Mouse (Mus musculus) embryonic stem cell, embryonic (primary cell): ENCODE measurements at regions not wholly inside any gene's neighbourhood (a gene's known extent, or its start where the extent isn't known, plus 50 kb on each side); places are given as distances from the start of the nearest gene placed in this dataset.
"Not testable (repeated sequence)": the region's sequence is repeated elsewhere in the genome, so short reads cannot be mapped to it uniquely, and the experiment has no call there.

ENCODE experiments used
- CTCF ChIA-PET, 4 experiments: fragments of 300-600 bp in 2 of 4; fragments of 350-600 bp in 2 of 4; sonication (Branson Sonifier 250); formaldehyde crosslinking; loops; one replicate each; lab custom pipeline; 2022; ENCODE audit warnings: inconsistent platforms in 2 of 4; lab: Charles Lee
- POLR2A ChIA-PET, 4 experiments: fragments of 300-600 bp in 2 of 4; fragments of 350-600 bp in 2 of 4; sonication (Branson Sonifier 250); formaldehyde crosslinking; loops; one replicate each; lab custom pipeline; 2022; ENCODE audit warnings: antibody characterized with exemption in 4 of 4, inconsistent platforms in 1 of 4; lab: Charles Lee

DNA sequence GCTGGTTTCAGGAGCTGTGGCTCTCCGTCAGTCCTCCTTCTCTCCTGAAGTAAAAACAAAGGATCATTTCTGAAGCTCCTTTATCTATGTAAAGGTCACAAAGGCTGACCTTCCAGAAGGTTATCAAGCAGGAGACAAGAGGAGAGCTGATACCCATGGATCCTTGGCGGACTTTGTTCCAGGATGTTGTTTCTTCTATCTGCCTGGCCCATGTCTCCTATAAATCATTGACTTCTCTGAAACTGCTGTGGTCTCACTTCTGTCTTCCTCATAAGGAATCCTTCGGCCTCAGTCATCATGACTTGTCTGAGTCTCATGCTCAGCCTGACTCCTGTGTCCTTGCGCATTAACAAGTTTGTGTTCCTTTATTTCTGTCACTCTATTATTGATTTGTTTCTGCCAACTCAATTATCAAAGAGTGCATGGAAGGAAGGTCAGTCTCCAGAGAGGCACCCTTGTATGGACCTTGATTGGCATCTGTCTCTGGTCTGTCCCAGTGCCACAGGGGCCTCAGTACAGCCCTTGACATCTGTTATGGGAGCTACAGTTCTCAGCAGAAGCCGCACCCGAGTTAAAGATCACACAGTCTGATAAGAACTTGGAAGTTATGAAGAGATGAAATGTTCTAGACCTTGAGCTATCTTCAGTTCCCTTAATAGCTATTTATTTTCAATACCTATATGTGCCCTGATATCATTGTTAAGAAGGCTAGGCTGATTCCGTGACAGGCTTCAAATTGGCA, 53.2 kb upstream of the Dazl start:
- POLR2A ChIA-PET = no interaction called here
- CTCF ChIA-PET = no interaction called here

- CTCF ChIA-PET, POLR2A ChIA-PET: not testable (repeated sequence)
Measured at GRCm38 (mm10) chr17:50353818-50354217, 60.4 kb upstream of the Dazl start.

DNA sequence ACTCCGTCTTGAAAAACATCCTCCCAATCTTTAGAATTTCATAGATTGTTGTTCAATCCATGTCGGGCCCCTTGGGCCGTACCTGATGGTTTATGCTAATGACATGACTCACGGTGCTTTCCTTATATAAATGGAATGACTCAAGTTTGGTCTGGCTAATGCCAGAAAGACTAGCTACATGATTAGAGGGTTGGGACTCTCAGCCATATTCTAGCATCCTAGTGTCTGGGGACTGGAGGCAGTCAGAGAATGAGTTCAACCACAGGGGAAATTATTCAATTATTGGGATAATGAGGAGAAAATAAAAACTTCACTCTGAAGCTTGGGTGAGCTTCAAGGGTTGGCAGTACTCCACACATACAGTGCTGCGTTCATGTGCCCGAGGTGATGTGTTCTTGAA, 60.9 kb upstream of the Dazl start:
- CTCF ChIA-PET = no interaction called here
- POLR2A ChIA-PET = no interaction called here

GRCm38 (mm10) chr17:50361657-50362233, 68.3 kb upstream of the Dazl start:
- CTCF ChIA-PET = no interaction called here
- POLR2A ChIA-PET = interaction anchor here in 1 of 4 experiments (0.7 kb wide), 1 partner anchor 70 kb away, joined by 4 read pairs; no protein-coding TSS in a partner anchor

DNA sequence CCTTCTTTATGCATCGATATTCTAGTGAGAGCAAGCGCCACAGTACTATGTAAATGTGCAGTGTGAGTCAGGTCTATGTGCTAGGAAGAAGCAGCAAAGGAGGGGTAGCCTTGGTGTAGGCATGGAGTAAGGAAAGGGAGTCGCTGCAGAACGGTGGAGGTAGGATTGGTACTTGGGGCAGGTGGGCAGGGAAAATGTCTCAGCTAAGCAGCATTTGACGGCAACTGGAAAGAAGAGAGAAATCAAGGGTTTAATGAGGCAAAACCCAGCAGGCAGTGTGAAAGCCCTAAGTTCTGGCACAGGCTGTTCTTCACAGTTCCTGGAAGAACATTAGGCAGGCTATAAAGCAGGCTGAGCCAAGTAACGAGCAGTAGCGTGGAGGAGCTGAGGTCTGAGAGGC, 72.0 kb upstream of the Dazl start:
- POLR2A ChIA-PET = interaction anchor here in 1 of 4 experiments (0.6 kb wide), 1 partner anchor 12 kb away, joined by 3 read pairs; no protein-coding TSS in a partner anchor
- CTCF ChIA-PET = interaction anchor here in 1 of 4 experiments (0.6 kb wide), 1 partner anchor 128 kb away, joined by 4 read pairs; no protein-coding TSS in a partner anchor

DNA sequence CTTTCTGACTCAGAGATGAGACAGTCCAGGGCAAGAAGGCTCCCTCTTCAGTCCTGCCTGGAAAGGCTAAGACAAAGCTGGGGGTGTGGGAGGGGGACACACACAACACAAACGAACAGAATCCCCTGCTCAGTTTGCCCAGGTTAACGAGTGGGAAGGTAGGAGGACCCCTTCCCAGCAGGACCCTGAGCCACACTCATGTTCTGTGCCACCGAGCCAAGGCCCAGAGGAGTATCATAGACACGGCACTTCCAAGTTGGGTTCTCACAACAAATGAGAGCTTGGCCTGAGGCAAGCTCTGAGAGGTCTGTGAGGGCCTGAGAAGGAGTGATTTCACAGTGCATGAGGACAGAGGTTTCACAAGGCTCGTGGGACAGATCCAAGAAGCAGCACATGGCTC, 72.7 kb upstream of the Dazl start:
- CTCF ChIA-PET = no interaction called here

DNA sequence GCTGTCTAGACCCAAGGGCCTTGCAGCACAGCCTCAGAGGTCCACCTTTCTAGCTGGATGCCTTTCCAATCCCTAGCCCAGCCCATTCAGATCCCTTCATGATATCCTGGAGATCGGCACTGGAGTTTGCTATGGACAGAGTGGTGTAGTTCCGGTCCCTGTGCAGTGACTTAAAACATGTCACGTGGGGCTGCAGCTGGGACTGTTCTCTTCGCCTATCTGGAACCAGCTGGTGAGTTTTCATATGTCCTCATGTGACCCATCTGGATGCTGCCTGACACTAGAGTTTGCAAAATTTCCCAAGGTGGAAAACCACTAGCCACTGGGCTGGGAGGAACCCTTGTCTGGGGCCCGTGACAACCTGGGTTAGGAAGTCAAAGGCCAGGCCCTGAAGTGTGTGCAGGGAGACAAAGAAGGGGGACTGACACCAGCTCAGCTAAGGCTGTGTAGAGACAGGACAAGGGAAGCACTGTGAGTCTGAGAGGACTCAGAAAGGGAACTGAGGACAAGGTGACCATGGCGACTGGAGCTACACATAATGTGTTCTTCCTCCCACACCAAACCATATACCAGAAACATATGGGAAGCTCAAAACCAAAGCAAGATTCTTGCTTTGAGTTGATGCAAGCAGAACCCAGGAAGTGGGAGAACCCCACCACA, 75.9 kb upstream of the Dazl start:
- ChIA-PET POLR2A (interaction anchor here in 1 of 4 experiments (0.5 kb wide), 1 partner anchor 1533 kb away, joined by 3 read pairs; no protein-coding TSS in a partner anchor), CTCF (no interaction called here)

More for the DNA sequence above, 72.7 kb upstream of the Dazl start:
- POLR2A ChIA-PET = no interaction called here

- ChIA-PET POLR2A (interaction anchor here in 1 of 4 experiments (0.6 kb wide), 1 partner anchor 50 kb away, joined by 4 read pairs; no protein-coding TSS in a partner anchor), CTCF (no interaction called here)
Measured at GRCm38 (mm10) chr17:50370484-50370883, 77.0 kb upstream of the Dazl start.

DNA sequence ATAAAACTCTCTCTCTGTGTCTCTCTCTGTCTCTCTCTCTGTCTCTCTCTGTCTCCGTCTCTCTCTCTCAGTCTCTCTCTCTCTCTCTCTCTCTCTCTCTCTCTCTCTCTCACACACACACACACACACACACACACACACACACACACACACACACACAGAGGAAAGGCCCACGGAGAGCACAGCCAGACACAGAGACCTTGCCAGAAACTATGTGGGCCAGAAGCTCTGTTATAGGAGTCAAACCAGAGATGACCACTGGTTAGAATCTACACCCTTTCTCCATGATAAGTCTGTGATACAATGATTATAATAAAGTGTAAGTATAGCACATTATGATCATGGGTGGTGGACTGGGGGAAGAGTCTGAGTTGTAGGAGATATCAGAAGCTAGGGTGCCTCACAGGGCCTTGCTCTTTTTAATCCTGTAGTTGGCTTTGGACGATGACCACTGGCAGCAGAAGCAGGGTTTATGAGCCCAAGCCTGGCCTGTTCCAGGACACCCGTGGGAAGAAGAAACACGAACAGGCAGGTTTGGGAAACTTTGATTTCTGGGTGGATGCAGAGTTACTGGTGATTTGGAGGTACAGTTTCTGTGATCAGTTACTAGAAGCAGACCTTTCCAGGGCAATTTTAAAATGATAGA, 80.2 kb upstream of the Dazl start:
- ChIA-PET POLR2A (no interaction called here), CTCF (no interaction called here)

GRCm38 (mm10) chr17:50375465-50375864, 82.0 kb upstream of the Dazl start:
- ChIA-PET CTCF (no interaction called here), POLR2A (interaction anchor here in 1 of 4 experiments (0.6 to 0.7 kb wide), 2 partner anchors 276 to 1321 kb away, joined by 3 to 4 read pairs; no protein-coding TSS in a partner anchor)

DNA sequence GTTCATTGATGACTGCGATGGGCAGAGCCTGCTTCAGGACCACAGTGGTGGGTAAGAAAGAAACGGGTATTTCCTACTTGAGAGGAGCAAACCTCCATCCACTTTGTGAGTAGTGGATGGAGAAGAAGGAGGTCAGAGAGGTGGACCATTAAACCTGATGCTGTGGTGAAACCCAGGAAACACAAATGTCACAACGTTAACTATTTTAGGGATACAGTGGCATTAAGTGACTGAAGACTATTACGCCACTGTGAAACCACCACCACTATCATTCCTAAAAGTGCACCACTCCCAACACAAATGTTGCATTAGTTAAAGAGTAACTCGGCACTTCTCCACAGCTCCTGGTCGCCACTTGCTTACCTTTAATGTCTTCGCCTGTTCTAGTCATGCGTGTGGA, 83.3 kb upstream of the Dazl start:
- POLR2A ChIA-PET = interaction anchor here in 1 of 4 experiments (0.6 kb wide), 1 partner anchor 1704 kb away, joined by 3 read pairs; no protein-coding TSS in a partner anchor
- CTCF ChIA-PET = no interaction called here

DNA sequence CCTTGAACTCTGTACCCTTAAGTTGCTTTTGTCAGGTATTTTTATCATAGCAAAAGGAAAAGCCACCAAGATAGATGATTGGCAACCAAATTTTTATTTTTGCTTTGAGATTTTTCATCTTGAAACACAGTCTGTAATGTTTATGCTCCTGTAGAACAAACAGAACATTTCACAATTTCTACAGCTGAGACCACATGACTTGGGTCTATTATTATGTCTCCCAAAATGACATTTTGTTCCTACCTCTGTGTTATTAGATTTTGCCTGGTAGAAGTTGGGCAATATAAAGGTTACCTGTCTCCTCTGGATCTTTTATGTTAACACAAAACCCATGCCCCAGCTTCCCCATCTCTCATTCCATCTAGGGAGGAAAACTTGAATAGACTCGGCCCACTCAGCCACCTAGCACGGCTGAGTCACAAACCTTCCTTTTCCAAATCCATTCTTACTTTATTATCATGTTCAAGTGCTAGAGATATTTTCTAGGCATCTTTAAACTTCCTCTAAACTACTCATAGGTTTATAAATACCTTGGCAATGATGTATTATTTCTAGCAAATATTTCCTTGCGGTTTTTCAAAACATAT, 84.8 kb upstream of the Dazl start:
- ChIA-PET CTCF (no interaction called here), POLR2A (no interaction called here)

GRCm38 (mm10) chr17:50388715-50389710, 95.6 kb upstream of the Dazl start:
- POLR2A ChIA-PET = no interaction called here
- CTCF ChIA-PET = no interaction called here

GRCm38 (mm10) chr17:50390151-50390550, 96.7 kb upstream of the Dazl start:
- POLR2A ChIA-PET = no interaction called here
- CTCF ChIA-PET = no interaction called here

DNA sequence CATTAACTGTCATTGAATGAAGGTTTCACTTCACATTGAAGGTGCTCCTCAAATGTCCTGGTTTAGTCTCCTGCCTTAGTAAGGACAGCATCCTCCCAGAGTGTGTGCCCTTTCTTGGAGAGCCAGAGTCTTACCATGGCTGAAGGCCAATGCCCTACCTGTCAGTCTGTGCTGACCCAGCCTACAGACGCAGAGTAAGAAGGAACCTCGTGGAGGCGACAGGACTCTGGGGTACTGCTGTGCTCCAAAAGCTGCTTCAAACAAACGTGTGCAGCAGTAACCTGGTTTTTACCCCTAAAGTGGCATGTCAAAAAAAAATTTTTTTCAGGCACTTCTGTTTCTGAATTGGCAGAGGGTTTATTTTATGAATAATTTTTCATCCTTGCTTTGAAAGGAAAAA, 97.8 kb upstream of the Dazl start:
- ChIA-PET CTCF (no interaction called here), POLR2A (no interaction called here)

DNA sequence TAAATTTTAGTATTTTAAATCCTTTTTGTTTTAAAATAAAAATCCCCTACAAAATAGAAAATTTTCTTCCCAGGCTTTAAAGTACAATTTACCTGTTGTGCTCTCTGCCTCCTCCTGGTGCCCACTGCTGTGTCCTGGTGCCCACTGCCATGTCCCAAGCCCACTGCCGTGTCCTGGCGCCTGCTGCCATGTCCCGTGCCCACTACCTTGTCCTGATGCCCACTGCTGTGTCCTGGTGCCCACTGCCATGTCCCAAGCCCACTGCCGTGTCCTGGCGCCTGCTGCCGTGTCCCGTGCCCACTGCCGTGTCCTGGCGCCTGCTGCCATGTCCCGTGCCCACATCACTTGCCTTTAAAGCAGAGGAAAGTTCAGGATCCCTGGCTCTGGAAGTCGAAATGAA, 98.6 kb upstream of the Dazl start:
- POLR2A ChIA-PET = no interaction called here
- CTCF ChIA-PET = no interaction called here

DNA sequence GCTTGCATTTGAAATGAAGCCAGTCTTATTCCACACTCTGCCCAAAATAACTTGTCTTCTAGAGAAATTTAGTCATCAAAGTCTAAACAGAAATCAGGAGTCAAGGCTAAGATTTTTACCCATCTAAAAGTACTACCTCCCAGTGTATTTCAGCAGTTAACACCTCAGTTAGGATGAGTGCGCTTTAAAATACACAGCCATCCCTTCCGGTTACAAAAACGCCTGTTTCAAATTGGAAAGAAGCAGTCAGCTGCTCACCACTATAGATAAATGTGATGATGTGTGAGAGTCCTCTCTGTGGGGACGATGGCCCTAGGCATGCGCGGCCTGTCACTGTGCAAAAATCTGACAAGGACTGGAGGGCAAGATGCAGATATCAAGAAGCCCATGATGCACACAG, 99.0 kb upstream of the Dazl start:
- CTCF ChIA-PET = no interaction called here
- POLR2A ChIA-PET = no interaction called here

DNA sequence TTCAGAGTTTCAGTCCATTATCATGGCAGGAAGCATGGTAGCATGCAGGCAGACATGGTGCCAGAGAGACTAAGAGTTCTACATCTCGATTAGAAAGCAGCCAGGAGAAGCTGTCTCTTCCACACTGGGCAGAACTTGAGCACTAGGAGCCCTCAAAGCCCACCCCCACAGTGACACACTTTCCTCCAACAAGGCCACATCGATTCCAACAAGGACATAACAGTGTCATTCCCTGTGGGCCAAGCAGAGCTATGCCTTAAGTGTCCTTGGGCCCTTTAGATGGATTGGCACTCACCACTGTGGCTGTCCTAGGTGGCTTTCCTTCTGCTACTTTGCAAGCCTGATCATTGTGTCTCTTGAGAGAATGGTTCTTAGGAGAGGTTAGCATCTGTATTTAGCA, 99.5 kb upstream of the Dazl start:
- ChIA-PET CTCF (no interaction called here), POLR2A (no interaction called here)
